Mouse (Mus musculus) 416B (cell line): ENCODE data around the gene Cd70.

ENCODE experiments used
- DNase-seq: peaks from one replicate; pipeline ENCODE4 v3.0.0; 2011; ENCODE audit warnings: low read depth

Cd70 gene

DNA sequence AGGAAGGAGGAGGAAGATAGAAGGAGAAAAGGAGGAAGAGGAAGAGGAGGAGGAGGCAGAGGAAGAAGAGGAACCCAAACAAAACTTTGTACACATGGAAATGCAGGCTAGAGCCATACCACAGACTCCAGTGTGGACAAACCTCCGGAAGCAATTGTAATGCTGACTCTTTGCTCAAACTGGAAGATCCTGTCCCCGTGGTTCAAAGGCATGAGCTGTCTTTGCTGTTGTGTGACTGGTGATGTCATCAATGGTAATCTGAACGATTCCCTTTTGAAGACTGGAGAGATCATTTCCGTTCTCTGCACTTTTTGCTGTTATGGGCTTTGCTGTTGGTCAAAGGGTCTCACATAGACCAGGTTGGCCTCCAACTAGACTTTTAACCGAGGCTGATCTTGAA, 51.3 kb downstream of the Cd70 start:
- DNase-seq = peak; percentile 65

DNA sequence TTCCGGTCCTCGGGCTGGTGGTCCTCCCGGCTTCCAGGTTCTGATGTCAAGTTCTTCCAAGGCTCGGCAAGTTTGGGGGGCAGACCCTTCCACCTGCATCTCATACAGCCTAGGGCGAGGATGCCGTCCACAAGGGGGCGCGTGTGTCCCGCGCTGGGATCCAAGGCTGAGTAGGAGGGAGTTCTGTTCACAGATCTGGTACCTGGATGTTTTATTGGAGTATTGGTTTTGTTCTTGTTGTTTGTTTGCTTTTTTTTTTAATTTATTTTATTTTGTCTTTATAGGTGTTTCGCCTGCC, 53.0 kb downstream of the Cd70 start:
- DNase-seq = peak; percentile 74
